Mouse (Mus musculus) CH12.LX (cell line): ENCODE data around the gene Brd2. TPM values are rescaled to one million over a fixed set of nuclear protein-coding genes. Genes with fewer than 3 reads are reported as not detected.

Experiments
- DNase-seq: peaks from one replicate; pipeline ENCODE4 v3.0.0-alpha.2; 2013; ENCODE audit errors: extremely low read depth
- H3K27ac ChIP-seq: 2 replicates; pipeline ENCODE4 v1.5.1; 2012; ENCODE audit warnings: low read depth, mild to moderate bottlenecking, control low read depth, moderate library complexity; ENCODE audit not compliant: insufficient read depth
- H3K27me3 ChIP-seq: replicated peaks from 2 replicates; pipeline ENCODE3; 2012; ENCODE audit warnings: inconsistent platforms
- H3K36me3 ChIP-seq, 2 experiments: replicated peaks in 1 of 2; 2 replicates each; pipeline versions ENCODE3 to v1.6.1; 2012; ENCODE audit warnings: inconsistent platforms in 1 of 2, low read length in 1 of 2, mild to moderate bottlenecking in 1 of 2, mixed read lengths in 1 of 2, moderate library complexity in 1 of 2; ENCODE audit not compliant: control insufficient read depth in 1 of 2, insufficient read depth in 1 of 2
- H3K4me1 ChIP-seq, 2 experiments: 2 replicates each; pipeline ENCODE4 v1.6.1; 2012; ENCODE audit warnings: inconsistent platforms in 1 of 2, moderate library complexity in 1 of 2; ENCODE audit not compliant: insufficient read depth in 2 of 2, control insufficient read depth in 1 of 2
- H3K4me2 ChIP-seq: 2 replicates; pipeline ENCODE4 v1.6.1; 2012; ENCODE audit warnings: low read depth, mild to moderate bottlenecking, control low read depth; ENCODE audit not compliant: poor library complexity, insufficient read depth, severe bottlenecking
- H3K4me3 ChIP-seq, 3 experiments: fragments of 150-350 bp in 1 of 3; sonication (generic) in 1 of 3; replicated peaks in 1 of 3; 2 replicates each; pipeline versions ENCODE3 to v1.5.1; 2011 to 2012; ENCODE audit warnings: low read depth in 2 of 3, low read length in 2 of 3, mild to moderate bottlenecking in 2 of 3, moderate library complexity in 2 of 3, control low read depth in 1 of 3, improper control_type of control experiment in 1 of 3, inconsistent platforms in 1 of 3, mixed read lengths in 1 of 3; ENCODE audit not compliant: poor library complexity in 1 of 3
- H3K79me2 ChIP-seq: replicated peaks from 2 replicates; pipeline ENCODE4 v1.6.1; 2012; ENCODE audit warnings: mild to moderate bottlenecking, moderate library complexity; ENCODE audit not compliant: control insufficient read depth, poor library complexity, insufficient read depth, severe bottlenecking; ENCODE audit errors: extremely low read depth
- H3K9ac ChIP-seq: 2 replicates; pipeline ENCODE4 v1.6.1; 2012; ENCODE audit warnings: low read depth, mild to moderate bottlenecking, control low read depth, moderate library complexity; ENCODE audit not compliant: insufficient read depth
- H3K9me3 ChIP-seq: replicated peaks from 2 replicates; pipeline ENCODE3; 2012; ENCODE audit warnings: low read length, inconsistent platforms, mixed read lengths
- BHLHE40 ChIP-seq: IDR thresholded peaks from 2 replicates; pipeline ENCODE4 v1.6.1; 2011; ENCODE audit warnings: mild to moderate bottlenecking, low read depth, low read length, improper control_type of control experiment
- CTCF ChIP-seq, 2 experiments: IDR thresholded peaks in 1 of 2; conservative IDR thresholded peaks in 1 of 2; 2 replicates each; pipeline ENCODE4 v1.5.1; 2011 to 2012; ENCODE audit warnings: low read depth in 2 of 2, low read length in 2 of 2, improper control_type of control experiment in 1 of 2, inconsistent platforms in 1 of 2, mild to moderate bottlenecking in 1 of 2, moderate library complexity in 1 of 2
- ELF1 ChIP-seq: IDR thresholded peaks from 2 replicates; pipeline ENCODE4 v1.6.1; 2014; ENCODE audit warnings: low read depth, mild to moderate bottlenecking, inconsistent platforms, low read length, improper control_type of control experiment
- EP300 ChIP-seq: IDR thresholded peaks from 2 replicates; pipeline ENCODE4 v1.6.1; 2011; ENCODE audit warnings: low read length, improper control_type of control experiment
- ETS1 ChIP-seq: conservative IDR thresholded peaks from 2 replicates; pipeline ENCODE4 v1.6.1; 2012; ENCODE audit warnings: low read depth, mild to moderate bottlenecking, inconsistent platforms, low read length, improper control_type of control experiment, moderate library complexity
- HCFC1 ChIP-seq: IDR thresholded peaks from 2 replicates; pipeline ENCODE4 v1.6.1; 2012; ENCODE audit warnings: low read depth, mild to moderate bottlenecking, inconsistent platforms, low read length, improper control_type of control experiment
- IRF4 ChIP-seq: IDR thresholded peaks from 2 replicates; pipeline ENCODE4 v1.6.1; 2014; ENCODE audit warnings: low read depth, mild to moderate bottlenecking, inconsistent platforms, low read length, improper control_type of control experiment
- MXI1 ChIP-seq: IDR thresholded peaks from 2 replicates; pipeline ENCODE4 v1.6.1; 2011; ENCODE audit warnings: mild to moderate bottlenecking, low read depth, low read length, improper control_type of control experiment
- MYC ChIP-seq: IDR thresholded peaks from 2 replicates; pipeline ENCODE4 v1.6.1; 2011; ENCODE audit warnings: low read depth, mild to moderate bottlenecking, improper control_type of control experiment, low read length
- NELFE ChIP-seq: IDR thresholded peaks from 2 replicates; pipeline ENCODE4 v1.6.1; 2011; ENCODE audit warnings: low read depth, low read length, improper control_type of control experiment
- POLR2A ChIP-seq: IDR thresholded peaks from 2 replicates; pipeline ENCODE4 v1.6.1; 2011; ENCODE audit warnings: low read depth, mild to moderate bottlenecking, improper control_type of control experiment, low read length
- RAD21 ChIP-seq: IDR thresholded peaks from 2 replicates; pipeline ENCODE4 v1.6.1; 2011; ENCODE audit warnings: low read depth, mild to moderate bottlenecking, low read length, improper control_type of control experiment, moderate library complexity
- SIN3A ChIP-seq: IDR thresholded peaks from 2 replicates; pipeline ENCODE4 v1.6.1; 2012; ENCODE audit warnings: low read length, improper control_type of control experiment, inconsistent platforms
- SMC3 ChIP-seq: IDR thresholded peaks from 2 replicates; pipeline ENCODE4 v1.6.1; 2011; ENCODE audit warnings: low read depth, low read length, improper control_type of control experiment
- TBP ChIP-seq: conservative IDR thresholded peaks from 2 replicates; pipeline ENCODE4 v1.6.1; 2011; ENCODE audit warnings: low read depth, low read length, improper control_type of control experiment
- TCF12 ChIP-seq: IDR thresholded peaks from 2 replicates; pipeline ENCODE4 v1.6.1; 2014; ENCODE audit warnings: low read depth, mild to moderate bottlenecking, inconsistent platforms, low read length, improper control_type of control experiment
- UBTF ChIP-seq: IDR thresholded peaks from 2 replicates; pipeline ENCODE4 v1.6.1; 2012; ENCODE audit warnings: low read depth, mild to moderate bottlenecking, inconsistent platforms, low read length, improper control_type of control experiment, moderate library complexity
- USF1 ChIP-seq: IDR thresholded peaks from 2 replicates; pipeline ENCODE4 v1.6.1; 2014; ENCODE audit warnings: low read depth, mild to moderate bottlenecking, inconsistent platforms, low read length, improper control_type of control experiment
- USF2 ChIP-seq: conservative IDR thresholded peaks from 2 replicates; pipeline ENCODE4 v1.6.1; 2011; ENCODE audit warnings: low read depth, low read length, improper control_type of control experiment
- ZC3H11A ChIP-seq: IDR thresholded peaks from 2 replicates; pipeline ENCODE4 v1.6.1; 2012; ENCODE audit warnings: low read depth, mild to moderate bottlenecking, inconsistent platforms, low read length, improper control_type of control experiment
- ZMIZ1 ChIP-seq: IDR thresholded peaks from 2 replicates; pipeline ENCODE4 v1.6.1; 2012; ENCODE audit warnings: low read depth, mild to moderate bottlenecking, inconsistent platforms, low read length, improper control_type of control experiment
- dilution Hi-C: fragments of 300-500 bp; cut with MboI; formaldehyde crosslinking; loops from 2 replicates; pipeline ENCODE4 v1.14.3; 2020; ENCODE audit warnings: low sequenced_read_pairs; ENCODE audit not compliant: extremely low pct_unique_long_range_greater_than_20kb, extremely low pct_ligation_motif_present
- in situ Hi-C: fragments of 300-500 bp; cut with MboI; formaldehyde crosslinking; loops from 3 replicates; pipeline ENCODE4 v1.14.3; 2019; ENCODE audit warnings: low sequenced_read_pairs, low pct_ligation_motif_present, low pct_unique_long_range_greater_than_20kb, mixed read lengths
- polyA plus RNA-seq: library from polyadenylated mRNA; unstranded; fragments of >175 nt; gene quantifications from 2 replicates; pipeline ENCODE4 v1.2.1, GENCODE M21; 2012; ENCODE audit warnings: low read depth; ENCODE audit not compliant: insufficient read length
- total RNA-seq, 2 experiments: library from RNA; depleted of rRNA; stranded (reverse); fragments of 300-350 nt in 1 of 2; fragments of >200 nt in 1 of 2; gene quantifications; 2 replicates each; pipeline ENCODE4 v1.2.3; 2012 to 2014

Gene Brd2
- total and polyA plus RNA-seq, 3 experiments: 101 to 247 (median 141) TPM

GRCm38 (mm10) chr17:34170877-34171498, 48.6 kb upstream of the Brd2 start:
- Histone ChIP-seq H3K27me3 (no peaks in the 10 kb centered on the region), H3K4me1 (peaks cover 6 to 19% of the 10 kb centered on the region in 2 experiments), H3K79me2 (no peaks in the 10 kb centered on the region), H3K4me3 (peak overlapping the region; percentile 44 to 72 (median 58)), H3K27ac (peak overlapping the region; percentile 49; the same call in 1 of the 2 replicates), H3K4me2 (peak overlapping the region; percentile 50; the same call in 1 of the 2 replicates), H3K36me3 (no peaks in the 10 kb centered on the region)
- in situ Hi-C loops (no loop called here), dilution Hi-C loops (no loop called here)
- peak; percentile 92 for DNase-seq
- TF ChIP-seq ETS1 (no peak), EP300 (no peak), MYC (peak; percentile 76; the same call in 1 of the 2 replicates), SIN3A (0 out of 2 replicates have a peak, but pooled peaks have one; percentile 4), MXI1 (peak; percentile 73; the same call in 1 of the 2 replicates), TCF12 (0 out of 2 replicates have a peak, but pooled peaks have one; percentile 12), UBTF (no peak), RAD21 (peak; percentile 82), USF2 (no peak), ZC3H11A (peak; percentile 70), NELFE (0 out of 2 replicates have a peak, but pooled peaks have one; percentile 34), IRF4 (peak; percentile 5; the same call in 1 of the 2 replicates), ELF1 (peak; percentile 80), USF1 (no peak), HCFC1 (peak; percentile 49), TBP (0 out of 2 replicates have a peak, but pooled peaks have one; percentile 64), BHLHE40 (0 out of 2 replicates have a peak, but pooled peaks have one; percentile 46), POLR2A (peak; percentile 66), ZMIZ1 (no peak), SMC3 (peak; percentile 85), CTCF (conservative IDR thresholded peaks at IDR 0.05 in 1 of 2, IDR thresholded peaks at IDR 0.05 in 1 of 2; ENCODE audit: low read depth in 2 of 2, low read length in 2 of 2) (peak; percentile 49 to 89; a peak in 3 of 4 replicates)
- TF ChIP-seq, all 38 proteins: peak for 15
- Histone ChIP-seq H3K9me3 (peaks cover 9% of the 10 kb centered on the region), H3K9ac (peak overlapping the region; percentile 81; the same call in 1 of the 2 replicates)
